ENCODE assay signal across 9 mouse cellular contexts in genomic region chr2:163285762-163286161, GRCm38 (mm10).
A peak's percentile ranks its signal among the peaks of the same experiment; 100 is the strongest.
DNase-seq lines count a peak whose midpoint lies in the region; ATAC-seq and TF ChIP-seq lines count a peak whose summit lies in the region.
"Had no signal": no experiment of that assay in that cellular context is flagged by ENCODE, and none has a peak within 500 bp of the region (broad histone marks: within the 10 kb centered on the region; RNA-seq: fewer than 3 reads in every experiment).

No protein-coding gene starts in this region.

- H3K9me3 ChIP-seq in hindbrain, embryonic 12.5 days (replicated peaks) = no peaks in the 10 kb centered on the region
- no peaks in the 10 kb centered on the region for H3K9me3 ChIP-seq in hindbrain, embryonic 10.5 days
- H3K9me3 ChIP-seq in hindbrain, embryonic 15.5 days = no peaks in the 10 kb centered on the region
- no peaks in the 10 kb centered on the region for H3K9me3 ChIP-seq in midbrain, postnatal 0 days (ENCODE audit: low read length)

- H3K36me3 ChIP-seq in hindbrain, embryonic 12.5 days = no peaks in the 10 kb centered on the region
- H3K36me3 ChIP-seq in hindbrain, embryonic 10.5 days = no peaks in the 10 kb centered on the region
- H3K36me3 ChIP-seq in hindbrain, embryonic 15.5 days = no peaks in the 10 kb centered on the region
- H3K36me3 ChIP-seq in midbrain, postnatal 0 days (ENCODE audit: insufficient read depth, low read length) = no peaks in the 10 kb centered on the region

- peaks cover 16% of the 10 kb centered on the region for H3K4me1 ChIP-seq in hindbrain, embryonic 12.5 days
- H3K4me1 ChIP-seq in hindbrain, embryonic 10.5 days (replicated peaks) = peaks cover 21% of the 10 kb centered on the region
- H3K4me1 ChIP-seq in hindbrain, embryonic 15.5 days (replicated peaks) = peaks cover 32% of the 10 kb centered on the region
- H3K4me1 ChIP-seq in midbrain, postnatal 0 days (ENCODE audit: insufficient read depth, low read length) = peaks cover 19% of the 10 kb centered on the region

- peaks cover 33% of the 10 kb centered on the region for H3K27me3 ChIP-seq in hindbrain, embryonic 12.5 days
- H3K27me3 ChIP-seq in hindbrain, embryonic 10.5 days (ENCODE audit: insufficient read depth, poor library complexity, severe bottlenecking) = peaks cover 29% of the 10 kb centered on the region
- peaks cover 25% of the 10 kb centered on the region for H3K27me3 ChIP-seq in hindbrain, embryonic 15.5 days
- H3K27me3 ChIP-seq in midbrain, postnatal 0 days (ENCODE audit: insufficient read depth, low read length) = no peaks in the 10 kb centered on the region

- H3K4me2 ChIP-seq in hindbrain, embryonic 12.5 days (replicated peaks) = no peak overlapping the region
- no peak overlapping the region for H3K4me2 ChIP-seq in hindbrain, embryonic 15.5 days
- no peak overlapping the region for H3K4me2 ChIP-seq in midbrain, postnatal 0 days (ENCODE audit: low read depth, low read length, poor library complexity, severe bottlenecking)

- H3K27ac ChIP-seq in hindbrain, embryonic 12.5 days = peak overlapping the region; percentile 60
- H3K27ac ChIP-seq in hindbrain, embryonic 10.5 days = no peak overlapping the region
- H3K27ac ChIP-seq in hindbrain, embryonic 15.5 days (replicated peaks) = peak overlapping the region; percentile 73
- peak overlapping the region; percentile 64 for H3K27ac ChIP-seq in midbrain, postnatal 0 days (ENCODE audit: low read depth, low read length)
- H3K27ac ChIP-seq: left cerebral cortex, adult 2 months had no signal

- H3K9ac ChIP-seq in hindbrain, embryonic 12.5 days = no peak overlapping the region
- no peak overlapping the region for H3K9ac ChIP-seq in hindbrain, embryonic 15.5 days
- H3K9ac ChIP-seq in midbrain, postnatal 0 days (replicated peaks; ENCODE audit: low read length, poor library complexity, severe bottlenecking) = no peak overlapping the region

- 0 out of 2 replicates have a peak, but pooled peaks have one; percentile 14 for TF ChIP-seq CTCF in midbrain, postnatal 0 days (IDR thresholded peaks at IDR 0.05)

- no peak for ATAC-seq in hindbrain, embryonic 12.5 days (ENCODE audit: low FRiP score)
- ATAC-seq in hindbrain, embryonic 15.5 days (ENCODE audit: low FRiP score, low read depth) = no peak
- ATAC-seq in midbrain, postnatal 0 days (ENCODE audit: low FRiP score) = 0 out of 2 replicates have a peak, but pooled peaks have one; percentile 48
- ATAC-seq in cerebellum, adult (ENCODE audit: insufficient number of reproducible peaks, low FRiP score, low TSS enrichment) = no peak

- WGBS in hindbrain, embryonic 12.5 days = 53% methylated on average over 7 of the region's 7 CpGs
- 61% methylated on average over 7 of the region's 7 CpGs for WGBS in hindbrain, embryonic 10.5 days
- 57% methylated on average over 7 of the region's 7 CpGs for WGBS in hindbrain, embryonic 15.5 days
- WGBS in midbrain, postnatal 0 days = 60% methylated on average over 7 of the region's 7 CpGs

- H3K4me3 ChIP-seq in hindbrain, embryonic 12.5 days = no peak overlapping the region
- no peak overlapping the region for H3K4me3 ChIP-seq in hindbrain, embryonic 10.5 days
- no peak overlapping the region for H3K4me3 ChIP-seq in hindbrain, embryonic 15.5 days
- H3K4me3 ChIP-seq in midbrain, postnatal 0 days (ENCODE audit: low read depth, low read length) = no peak overlapping the region
- H3K4me3 ChIP-seq: left cerebral cortex, adult 2 months had no signal

- DNase-seq in hindbrain, embryonic 10.5 days (ENCODE audit: low spot score) = no peak
- peak; percentile 35 for DNase-seq in NIH3T3 (ENCODE audit: low read depth)
- no peak for DNase-seq in midbrain, postnatal 0 days (ENCODE audit: low spot score)
- DNase-seq in layer of hippocampus, adult 18-20 months (ENCODE audit: low spot score in 2 of 2) = no peak
- DNase-seq in layer of hippocampus, adult 9-10 months (ENCODE audit: low spot score) = no peak
